Mouse (Mus musculus) adrenal gland, adult 10 weeks (tissue): ENCODE results near the gene Sept4. TPM values are rescaled to one million over a fixed set of nuclear protein-coding genes. Genes with fewer than 3 reads are reported as not detected.

Source experiments
- polyA plus RNA-seq: library from polyadenylated mRNA; stranded (reverse); fragments of 350-450 nt; fragmentation: Illumina TruSeq; extraction: RNeasy Lipid Tissue Mini Kit (QIAGEN cat#74804); gene quantifications from one replicate; pipeline ENCODE4 v1.2.3, GENCODE M21; 2014; ENCODE audit warnings: low read depth, low replicate concordance

The Sept4 gene
- polyA plus RNA-seq = 12.4 TPM

GRCm38 (mm10) chr11:87568255-87568953, at the start of gene Sept4:
TSS of gene Sept4 (plus strand) at chr11:87568903.

GRCm38 (mm10) chr11:87566501-87566900, 2.2 kb upstream of the Sept4 start, which contains the start of gene Gm11492:
TSS of gene Gm11492 (plus strand) at chr11:87566653.

GRCm38 (mm10) chr11:87591526-87592353, 23.0 kb downstream of the Sept4 start, which contains the start of gene Mtmr4:
TSS of gene Mtmr4 (plus strand) at chr11:87592162.

GRCm38 (mm10) chr11:87616790-87617474, 48.2 kb downstream of the Sept4 start, which contains the start of gene Hsf5:
TSS of gene Hsf5 (plus strand) at chr11:87617164.

Other genes with a start within 250 kb of the Sept4 start
- gene Ppm1e, start 209.9 kb upstream of the Sept4 start, polyA plus RNA-seq = 68.2 TPM
- 5.0 TPM for gene Rad51c, start 163.9 kb upstream of the Sept4 start, polyA plus RNA-seq
- 0.23 TPM for gene Tex14, start 163.8 kb upstream of the Sept4 start, polyA plus RNA-seq
- gene Gm11492, start 2.2 kb upstream of the Sept4 start, polyA plus RNA-seq = not detected
- gene Mtmr4, start 23.3 kb downstream of the Sept4 start, polyA plus RNA-seq = 22.0 TPM
- gene Hsf5, start 48.3 kb downstream of the Sept4 start, polyA plus RNA-seq = not detected
- 2.2 TPM for gene Rnf43, start 93.8 kb downstream of the Sept4 start, polyA plus RNA-seq
- 22.3 TPM for gene Supt4a, start 168.6 kb downstream of the Sept4 start, polyA plus RNA-seq
- gene Tspoap1, start 191.6 kb downstream of the Sept4 start, polyA plus RNA-seq = not detected
- gene Mpo, start 224.7 kb downstream of the Sept4 start, polyA plus RNA-seq = not detected